ENCODE assay signal across 25 mouse cellular contexts in genomic region chr15:88881253-88882044, GRCm38 (mm10). TPM values are rescaled to one million over a fixed set of nuclear protein-coding genes. Genes with fewer than 3 reads are reported as not detected.
DNase-seq lines count a peak whose midpoint lies in the region; ATAC-seq and TF ChIP-seq lines count a peak whose summit lies in the region.
"Had no signal": no experiment of that assay in that cellular context is flagged by ENCODE, and none has a peak within 500 bp of the region (broad histone marks: within the 10 kb centered on the region; RNA-seq: fewer than 3 reads in every experiment).

No protein-coding gene starts in this region.

- no peak for DNase-seq in embryonic facial prominence, embryonic 10.5 days (ENCODE audit: low spot score)
- DNase-seq in ES-E14 (ENCODE audit: low read depth, low spot score): no peak
- DNase-seq in stomach, postnatal 0 days (ENCODE audit: low spot score): no peak
- DNase-seq in left cerebral cortex, adult 2 months (ENCODE audit: extremely low spot score in 1 of 2, low spot score in 2 of 2): no peak
- DNase-seq in gastrocnemius, postnatal 14 days: no peak
- DNase-seq: adrenal gland, postnatal 10 days; cerebellum, adult 11-12 months; cerebellum, adult 9-11 months; kidney, adult 18-20 months; liver, embryonic 13.5 days; lung, adult 18-20 months; right cerebral cortex, postnatal 4 days; thymus, adult 2 months; thymus, postnatal 36 days had no signal

- no peak overlapping the region for H3K4me2 ChIP-seq in embryonic facial prominence, embryonic 13.5 days
- H3K4me2 ChIP-seq in embryonic facial prominence, embryonic 15.5 days (replicated peaks): no peak overlapping the region
- H3K4me2 ChIP-seq in stomach, postnatal 0 days (replicated peaks; ENCODE audit: low read depth): no peak overlapping the region
- H3K4me2 ChIP-seq: heart, embryonic 15.5 days; kidney, embryonic 15.5 days; limb, embryonic 15.5 days; liver, embryonic 13.5 days; midbrain, embryonic 12.5 days; neural tube, embryonic 12.5 days had no signal

- H3K9ac ChIP-seq in embryonic facial prominence, embryonic 13.5 days: no peak overlapping the region
- H3K9ac ChIP-seq in ES-E14 (ENCODE audit: insufficient read depth, low read depth, low read length, poor library complexity, severe bottlenecking): no peak overlapping the region
- no peak overlapping the region for H3K9ac ChIP-seq in embryonic facial prominence, embryonic 15.5 days
- no peak overlapping the region for H3K9ac ChIP-seq in stomach, postnatal 0 days (ENCODE audit: low read length)
- H3K9ac ChIP-seq: heart, embryonic 15.5 days; kidney, embryonic 15.5 days; limb, embryonic 15.5 days; liver, embryonic 13.5 days; midbrain, embryonic 12.5 days; neural tube, embryonic 12.5 days had no signal

- no peak overlapping the region for H3K4me3 ChIP-seq in embryonic facial prominence, embryonic 13.5 days
- H3K4me3 ChIP-seq in embryonic facial prominence, embryonic 10.5 days: no peak overlapping the region
- H3K4me3 ChIP-seq in ES-E14 (ENCODE audit: insufficient read depth in 1 of 2, low read depth in 1 of 2, low read length in 2 of 2, poor library complexity in 1 of 2, severe bottlenecking in 1 of 2): peak overlapping the region; percentile 2 to 11; a peak in 2 of 4 replicates
- no peak overlapping the region for H3K4me3 ChIP-seq in embryonic facial prominence, embryonic 15.5 days (replicated peaks)
- H3K4me3 ChIP-seq in stomach, postnatal 0 days (ENCODE audit: low read depth, low read length): no peak overlapping the region
- H3K4me3 ChIP-seq in left cerebral cortex, adult 2 months: no peak overlapping the region
- H3K4me3 ChIP-seq: heart, embryonic 15.5 days; kidney, embryonic 15.5 days; limb, embryonic 15.5 days; liver, embryonic 13.5 days; megakaryocyte, embryonic 14.5 days; midbrain, embryonic 12.5 days; myocyte; neural tube, embryonic 12.5 days had no signal

- no peak for TF ChIP-seq EP300 in stomach, postnatal 0 days (optimal IDR thresholded peaks at IDR 0.05)

- WGBS in embryonic facial prominence, embryonic 13.5 days: 56% methylated on average over 22 of the region's 22 CpGs
- WGBS in embryonic facial prominence, embryonic 10.5 days: 60% methylated on average over 22 of the region's 22 CpGs
- 50% methylated on average over 22 of the region's 22 CpGs for WGBS in embryonic facial prominence, embryonic 15.5 days
- 53% methylated on average over 21 of the region's 22 CpGs for WGBS in stomach, postnatal 0 days

- H3K4me1 ChIP-seq in embryonic facial prominence, embryonic 13.5 days: peaks cover 2% of the 10 kb centered on the region; the same call in 1 of the 2 replicates
- peaks cover 5% of the 10 kb centered on the region for H3K4me1 ChIP-seq in embryonic facial prominence, embryonic 10.5 days
- H3K4me1 ChIP-seq in ES-E14 (ENCODE audit: control insufficient read depth in 2 of 2, insufficient read depth in 2 of 2, low read length in 2 of 2, poor library complexity in 1 of 2): peaks cover 0 to 14% of the 10 kb centered on the region in 2 experiments; a peak in 3 of 4 replicates
- peaks cover 1% of the 10 kb centered on the region; the same call in 1 of the 2 replicates for H3K4me1 ChIP-seq in embryonic facial prominence, embryonic 15.5 days
- H3K4me1 ChIP-seq in stomach, postnatal 0 days (replicated peaks; ENCODE audit: control insufficient read depth, insufficient read depth): no peaks in the 10 kb centered on the region
- H3K4me1 ChIP-seq: heart, embryonic 15.5 days; liver, embryonic 13.5 days; midbrain, embryonic 12.5 days had no signal

- no peaks in the 10 kb centered on the region for H3K27me3 ChIP-seq in embryonic facial prominence, embryonic 13.5 days
- peaks cover 4% of the 10 kb centered on the region; the same call in 1 of the 2 replicates for H3K27me3 ChIP-seq in embryonic facial prominence, embryonic 10.5 days (replicated peaks; ENCODE audit: low read depth, poor library complexity, severe bottlenecking)
- H3K27me3 ChIP-seq in embryonic facial prominence, embryonic 15.5 days: no peaks in the 10 kb centered on the region
- H3K27me3 ChIP-seq in stomach, postnatal 0 days (ENCODE audit: control insufficient read depth, insufficient read depth, low read length): no peaks in the 10 kb centered on the region
- H3K27me3 ChIP-seq: kidney, embryonic 15.5 days; limb, embryonic 15.5 days; midbrain, embryonic 12.5 days; neural tube, embryonic 12.5 days had no signal

- ATAC-seq in embryonic facial prominence, embryonic 13.5 days (ENCODE audit: insufficient number of reproducible peaks, insufficient read depth, low FRiP score, low TSS enrichment, low read depth): 0 out of 2 replicates have a peak, but pooled peaks have one; percentile 59
- peak; percentile 83 for ATAC-seq in embryonic facial prominence, embryonic 15.5 days (ENCODE audit: insufficient number of reproducible peaks, low FRiP score, low TSS enrichment, low read depth)
- ATAC-seq in stomach, postnatal 0 days (ENCODE audit: low FRiP score, low TSS enrichment): peak; percentile 76; the same call in 1 of the 2 replicates
- ATAC-seq: forebrain, embryonic 16.5 days; lung, postnatal 0 days had no signal

- in situ Hi-C loops in ES-E14 (cut with MboI; ENCODE audit: low sequenced_read_pairs in 2 of 2, unreplicated experiment in 2 of 2): no loop called here

- no peaks in the 10 kb centered on the region for H3K9me3 ChIP-seq in embryonic facial prominence, embryonic 13.5 days
- no peaks in the 10 kb centered on the region for H3K9me3 ChIP-seq in embryonic facial prominence, embryonic 10.5 days
- no peaks in the 10 kb centered on the region for H3K9me3 ChIP-seq in ES-E14 (ENCODE audit: control insufficient read depth, insufficient read depth, low read depth, low read length)
- H3K9me3 ChIP-seq in embryonic facial prominence, embryonic 15.5 days (replicated peaks): no peaks in the 10 kb centered on the region
- no peaks in the 10 kb centered on the region for H3K9me3 ChIP-seq in stomach, postnatal 0 days (ENCODE audit: control insufficient read depth, low read length)
- H3K9me3 ChIP-seq: heart, embryonic 15.5 days; kidney, embryonic 15.5 days; limb, embryonic 15.5 days; liver, embryonic 13.5 days; midbrain, embryonic 12.5 days; neural tube, embryonic 12.5 days had no signal

- no peaks in the 10 kb centered on the region for H3K36me3 ChIP-seq in embryonic facial prominence, embryonic 13.5 days
- H3K36me3 ChIP-seq in embryonic facial prominence, embryonic 10.5 days (replicated peaks): no peaks in the 10 kb centered on the region
- H3K36me3 ChIP-seq in ES-E14 (ENCODE audit: control insufficient read depth, insufficient read depth, low read length, poor library complexity, severe bottlenecking): no peaks in the 10 kb centered on the region
- H3K36me3 ChIP-seq in embryonic facial prominence, embryonic 15.5 days: no peaks in the 10 kb centered on the region
- H3K36me3 ChIP-seq in stomach, postnatal 0 days (ENCODE audit: control insufficient read depth, insufficient read depth, low read length): no peaks in the 10 kb centered on the region
- H3K36me3 ChIP-seq: heart, embryonic 15.5 days; kidney, embryonic 15.5 days; limb, embryonic 15.5 days; liver, embryonic 13.5 days; midbrain, embryonic 12.5 days; neural tube, embryonic 12.5 days had no signal

- no peak overlapping the region for H3K27ac ChIP-seq in embryonic facial prominence, embryonic 13.5 days
- H3K27ac ChIP-seq in embryonic facial prominence, embryonic 10.5 days (replicated peaks): no peak overlapping the region
- H3K27ac ChIP-seq in ES-E14 (ENCODE audit: insufficient read depth, low read depth, low read length, poor library complexity, severe bottlenecking): no peak overlapping the region
- H3K27ac ChIP-seq in embryonic facial prominence, embryonic 15.5 days (replicated peaks): no peak overlapping the region
- no peak overlapping the region for H3K27ac ChIP-seq in stomach, postnatal 0 days (replicated peaks)
- H3K27ac ChIP-seq in left cerebral cortex, adult 2 months: no peak overlapping the region
- H3K27ac ChIP-seq: heart, embryonic 15.5 days; kidney, embryonic 15.5 days; limb, embryonic 15.5 days; liver, embryonic 13.5 days; midbrain, embryonic 12.5 days; neural tube, embryonic 12.5 days had no signal

- intact Hi-C loops in left cerebral cortex, adult 2 months (cut with DNase I): no loop called here
- intact Hi-C loops in gastrocnemius, postnatal 14 days (cut with DNase I; ENCODE audit: low total_unique reads): no loop called here

- TF ChIP-seq CTCF in stomach, postnatal 0 days (IDR thresholded peaks at IDR 0.05; ENCODE audit: low read depth): no peak
- no peak for TF ChIP-seq CTCF in left cerebral cortex, adult 2 months (IDR thresholded peaks at IDR 0.05)

TF ChIP-seq in ES-E14, 5 proteins besides CTCF, POLR2A, EP300 and RAD21:
- TF ChIP-seq MAFK (IDR thresholded peaks at IDR 0.05; ENCODE audit: insufficient read depth, low read depth, low read length) (peak; percentile 51; the same call in 1 of the 2 replicates), HCFC1 (IDR thresholded peaks at IDR 0.05; ENCODE audit: borderline replicate concordance, insufficient read depth, low read length) (no peak), ZNF384 (IDR thresholded peaks at IDR 0.05; ENCODE audit: low read depth, low read length) (no peak)

RNA-seq across cellular contexts. Expression of gene Pim3, which starts 19.5 kb away (rescaled TPM):
- polyA plus RNA-seq in embryonic facial prominence, embryonic 13.5 days (2015; fragmentation: Nextera tagmentation; extraction: Ambion mirVana): 48.7 and 52.9 TPM in 2 replicates
- 43.6 and 49.0 TPM in 2 replicates for polyA plus RNA-seq in embryonic facial prominence, embryonic 10.5 days (2016; fragmentation: Nextera tagmentation; extraction: Ambion mirVana)
- total RNA-seq in ES-E14 (2012; rRNA removed): 159 and 169 TPM in 2 replicates
- polyA plus RNA-seq in embryonic facial prominence, embryonic 15.5 days (2015; fragmentation: Nextera tagmentation; extraction: Ambion mirVana): 63.0 and 64.8 TPM in 2 replicates
- polyA plus RNA-seq in stomach, postnatal 0 days (2015; fragmentation: Nextera tagmentation; extraction: Ambion mirVana): 63.6 and 69.4 TPM in 2 replicates
- total RNA-seq in left cerebral cortex, adult 2 months (2021): 10 to 100 TPM; 46.8 to 50.0 TPM
- total RNA-seq in gastrocnemius, postnatal 14 days (2021): 10 to 100 TPM; 13.4 to 26.0 TPM

Comparison
In these comparisons a context has a peak if more than half of its experiments do, and no peak if none do; other contexts are left out.
1. H3K4me3 ChIP-seq: peak in ES-E14 (2 of 2); none in embryonic facial prominence, embryonic 13.5 days (single experiment), embryonic facial prominence, embryonic 10.5 days (single experiment), embryonic facial prominence, embryonic 15.5 days (single experiment), stomach, postnatal 0 days (single experiment) and left cerebral cortex, adult 2 months (single experiment).
2. Peak in every context shown above with its lines, with median percentiles within 50 percentile points of each other: ATAC-seq.